Comparison of ENCODE assay signal across 9 mouse cellular contexts in genomic region chr11:88214881-88215831, GRCm38 (mm10). TPM values are rescaled to one million over a fixed set of nuclear protein-coding genes. Genes with fewer than 3 reads are reported as not detected.
DNase-seq lines count a peak whose midpoint lies in the region; ATAC-seq lines count a peak whose summit lies in the region.
"Had no signal": no experiment of that assay in that cellular context is flagged by ENCODE, and none has a peak within 500 bp of the region (broad histone marks: within the 10 kb centered on the region; RNA-seq: fewer than 3 reads in every experiment).

No protein-coding gene starts in this region.

- H3K4me2 ChIP-seq in forebrain, embryonic 13.5 days: peak overlapping the region; percentile 45
- no peak overlapping the region; the same call in 1 of the 2 replicates for H3K4me2 ChIP-seq in hindbrain, embryonic 11.5 days (replicated peaks; ENCODE audit: low read depth, low read length)
- H3K4me2 ChIP-seq in midbrain, embryonic 13.5 days (replicated peaks): peak overlapping the region; percentile 35

- no peak overlapping the region for H3K4me3 ChIP-seq in forebrain, embryonic 13.5 days
- no peak overlapping the region for H3K4me3 ChIP-seq in hindbrain, embryonic 11.5 days (ENCODE audit: low read depth, low read length)
- H3K4me3 ChIP-seq in midbrain, embryonic 13.5 days (replicated peaks): no peak overlapping the region

- H3K36me3 ChIP-seq in forebrain, embryonic 13.5 days (ENCODE audit: poor library complexity, severe bottlenecking): peaks cover 24% of the 10 kb centered on the region
- H3K36me3 ChIP-seq in hindbrain, embryonic 11.5 days (ENCODE audit: control insufficient read depth, insufficient read depth, low read length): no peaks in the 10 kb centered on the region; the same call in 1 of the 2 replicates
- peaks cover 23% of the 10 kb centered on the region for H3K36me3 ChIP-seq in midbrain, embryonic 13.5 days

- ATAC-seq in forebrain, embryonic 13.5 days: peak; percentile 58; the same call in 1 of the 2 replicates
- ATAC-seq in hindbrain, embryonic 11.5 days (ENCODE audit: low FRiP score): peak; percentile 76; the same call in 1 of the 2 replicates
- peak; percentile 80 for ATAC-seq in midbrain, embryonic 13.5 days

- peaks cover 18% of the 10 kb centered on the region for H3K4me1 ChIP-seq in forebrain, embryonic 13.5 days
- H3K4me1 ChIP-seq in hindbrain, embryonic 11.5 days (replicated peaks; ENCODE audit: control insufficient read depth, insufficient read depth, low read length): no peaks in the 10 kb centered on the region
- H3K4me1 ChIP-seq in midbrain, embryonic 13.5 days (replicated peaks): peaks cover 20% of the 10 kb centered on the region

- H3K27me3 ChIP-seq in forebrain, embryonic 13.5 days: no peaks in the 10 kb centered on the region
- H3K27me3 ChIP-seq in hindbrain, embryonic 11.5 days (ENCODE audit: control insufficient read depth, insufficient read depth, low read length): no peaks in the 10 kb centered on the region
- H3K27me3 ChIP-seq in midbrain, embryonic 13.5 days: no peaks in the 10 kb centered on the region

- no peaks in the 10 kb centered on the region for H3K9me3 ChIP-seq in forebrain, embryonic 13.5 days (replicated peaks)
- H3K9me3 ChIP-seq in hindbrain, embryonic 11.5 days (ENCODE audit: control insufficient read depth, low read length): no peaks in the 10 kb centered on the region
- no peaks in the 10 kb centered on the region for H3K9me3 ChIP-seq in midbrain, embryonic 13.5 days

- WGBS in forebrain, embryonic 13.5 days: 61% methylated on average over 21 of the region's 21 CpGs
- 57% methylated on average over 21 of the region's 21 CpGs for WGBS in hindbrain, embryonic 11.5 days
- 59% methylated on average over 21 of the region's 21 CpGs for WGBS in midbrain, embryonic 13.5 days

- peak overlapping the region; percentile 12; the same call in 1 of the 2 replicates for H3K27ac ChIP-seq in forebrain, embryonic 13.5 days
- peak overlapping the region; percentile 70 for H3K27ac ChIP-seq in hindbrain, embryonic 11.5 days (ENCODE audit: low read depth, low read length)
- peak overlapping the region; percentile 80 for H3K27ac ChIP-seq in midbrain, embryonic 13.5 days
- H3K27ac ChIP-seq: liver, embryonic 14.5 days had no signal

- H3K9ac ChIP-seq in forebrain, embryonic 13.5 days: 0 out of 2 replicates have a peak overlapping the region, but pooled peaks have one; percentile 19
- H3K9ac ChIP-seq in hindbrain, embryonic 11.5 days (ENCODE audit: low read depth, low read length): no peak overlapping the region
- 0 out of 2 replicates have a peak overlapping the region, but pooled peaks have one; percentile 26 for H3K9ac ChIP-seq in midbrain, embryonic 13.5 days (replicated peaks)
- H3K9ac ChIP-seq: liver, embryonic 14.5 days had no signal

- DNase-seq in 416B (ENCODE audit: low read depth): peak; percentile 60
- DNase-seq in adrenal gland, adult 8-10 months: peak; percentile 56
- peak; percentile 55 for DNase-seq in hindbrain, embryonic 11.5 days (ENCODE audit: low spot score)
- DNase-seq in layer of hippocampus, postnatal 10 days (ENCODE audit: low spot score in 2 of 2): peak; percentile 52 to 61
- no peak for DNase-seq in spleen, postnatal 10 days (ENCODE audit: low spot score in 2 of 2)
- no peak for DNase-seq in yolk sac, embryonic 10.5 days (ENCODE audit: low spot score)

RNA-seq across cellular contexts. Expression of gene Mrps23, which starts 11.0 kb away (rescaled TPM):
- total RNA-seq in adrenal gland, adult 8-10 months (2022): 100 to 1,000 TPM; 140 to 223 (median 182) TPM
- 70.4 and 70.9 TPM in 2 replicates for polyA plus RNA-seq in forebrain, embryonic 13.5 days (2015; fragmentation: Nextera tagmentation; extraction: Ambion mirVana)
- 83.2 and 84.5 TPM in 2 replicates for polyA plus RNA-seq in hindbrain, embryonic 11.5 days (2014; fragmentation: Nextera tagmentation; extraction: Ambion mirVana)
- total RNA-seq in layer of hippocampus, postnatal 10 days (2021): 10 to 100 TPM; 62.3 to 64.5 TPM
- polyA plus RNA-seq in midbrain, embryonic 13.5 days (2015; fragmentation: Nextera tagmentation; extraction: Ambion mirVana): 68.6 and 69.8 TPM in 2 replicates

Comparison
In these comparisons a context has a peak if more than half of its experiments do, and no peak if none do; other contexts are left out.
1. DNase-seq: peak in 416B (single experiment), adrenal gland, adult 8-10 months (single experiment), hindbrain, embryonic 11.5 days (single experiment) and layer of hippocampus, postnatal 10 days (2 of 2); none in spleen, postnatal 10 days (0 of 2) and yolk sac, embryonic 10.5 days (single experiment).
2. H3K27ac ChIP-seq: peak in every context shown above with its lines; median percentile 80 in midbrain, embryonic 13.5 days; 70 in hindbrain, embryonic 11.5 days; 12 in forebrain, embryonic 13.5 days.
3. Peak in every context shown above with its lines, with median percentiles within 50 percentile points of each other: ATAC-seq.